8 mouse cellular contexts compared by ENCODE assay signal in the genomic region with DNA sequence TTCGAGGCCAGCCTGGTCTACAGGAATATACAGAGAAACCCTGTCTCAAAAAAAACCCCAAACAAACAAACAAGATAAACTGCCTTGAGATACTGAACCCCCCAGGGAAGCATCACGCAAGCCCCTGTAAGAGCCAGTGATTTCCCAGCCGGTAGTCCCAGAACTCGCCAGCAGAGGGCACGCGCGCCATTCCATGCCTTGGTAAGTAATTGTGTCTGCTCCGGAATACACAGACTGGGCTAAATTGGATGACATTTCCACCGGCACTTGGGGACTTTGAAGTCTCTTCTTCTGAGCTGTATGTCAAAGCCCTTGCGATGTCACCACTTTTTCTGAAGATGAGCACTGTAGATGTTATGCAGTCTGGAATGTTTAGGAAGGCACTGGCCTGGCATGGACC. TPM values are rescaled to one million over a fixed set of nuclear protein-coding genes. Genes with fewer than 3 reads are reported as not detected.
DNase-seq lines count a peak whose midpoint lies in the region; ATAC-seq and TF ChIP-seq lines count a peak whose summit lies in the region.

No protein-coding gene starts in this region.

- TF ChIP-seq EP300 in heart, postnatal 0 days (IDR thresholded peaks at IDR 0.05; ENCODE audit: low read depth), result no peak

- TF ChIP-seq POLR2A in lung, adult 2 months (IDR thresholded peaks at IDR 0.05; ENCODE audit: borderline replicate concordance, extremely low read depth, low read depth, low read length), result peak; percentile 19; the same call in 1 of the 2 replicates

- no peak overlapping the region for H3K4me2 ChIP-seq in heart, postnatal 0 days (ENCODE audit: low read depth, low read length)

- DNase-seq in CD8-positive naive resting alpha-beta T cell, adult 2 months (ENCODE audit: low read depth in 2 of 2, low spot score in 2 of 2), result peak; percentile 91 to 97
- DNase-seq in brain, embryonic 18.5 days (ENCODE audit: low read depth, low spot score), result peak; percentile 50
- DNase-seq in forebrain, embryonic 10.5 days (ENCODE audit: extremely low spot score, low spot score), result peak; percentile 88
- DNase-seq in heart, postnatal 0 days (ENCODE audit: low spot score), result peak; percentile 81
- peak; percentile 67 for DNase-seq in large intestine, adult 2 months (ENCODE audit: low read depth, low spot score)
- DNase-seq in lung, adult 2 months, result peak; percentile 94
- DNase-seq in testis, postnatal 10 days (ENCODE audit: low spot score), result peak; percentile 96

- no peak overlapping the region for H3K27ac ChIP-seq in forebrain, embryonic 10.5 days
- H3K27ac ChIP-seq in heart, postnatal 0 days (ENCODE audit: low read depth), result no peak overlapping the region

- H3K4me3 ChIP-seq in forebrain, embryonic 10.5 days, result no peak overlapping the region
- no peak overlapping the region for H3K4me3 ChIP-seq in heart, postnatal 0 days (ENCODE audit: low read depth, low read length)
- H3K4me3 ChIP-seq in lung, adult 2 months (replicated peaks; ENCODE audit: extremely low read depth, low read depth, low read length), result no peak overlapping the region

- H3K9ac ChIP-seq in heart, postnatal 0 days (replicated peaks; ENCODE audit: low read depth, low read length), result no peak overlapping the region

- no peaks in the 10 kb centered on the region for H3K9me3 ChIP-seq in forebrain, embryonic 10.5 days
- no peaks in the 10 kb centered on the region for H3K9me3 ChIP-seq in heart, postnatal 0 days (replicated peaks; ENCODE audit: control insufficient read depth, low read length)

- peaks cover 13% of the 10 kb centered on the region; the same call in 1 of the 2 replicates for H3K4me1 ChIP-seq in forebrain, embryonic 10.5 days
- peaks cover 9% of the 10 kb centered on the region; the same call in 1 of the 2 replicates for H3K4me1 ChIP-seq in heart, postnatal 0 days (ENCODE audit: control insufficient read depth, insufficient read depth)
- H3K4me1 ChIP-seq in lung, adult 2 months (ENCODE audit: control insufficient read depth, insufficient read depth, low read length), result peaks cover 4% of the 10 kb centered on the region; the same call in 1 of the 2 replicates

- peak; percentile 94 for TF ChIP-seq CTCF in heart, postnatal 0 days (IDR thresholded peaks at IDR 0.05; ENCODE audit: low read depth)
- peak; percentile 89 for TF ChIP-seq CTCF in lung, adult 2 months (IDR thresholded peaks at IDR 0.05; ENCODE audit: insufficient read depth, low read length)

- WGBS in forebrain, embryonic 10.5 days, result 3% methylated on average over 10 of the region's 10 CpGs
- WGBS in heart, postnatal 0 days, result under 1% methylated on average over 10 of the region's 10 CpGs
- under 1% methylated on average over 10 of the region's 10 CpGs for WGBS in large intestine, adult 2 months
- WGBS in lung, adult 2 months, result 1% methylated on average over 10 of the region's 10 CpGs

- H3K36me3 ChIP-seq in forebrain, embryonic 10.5 days (replicated peaks), result peaks cover 56% of the 10 kb centered on the region
- peaks cover 23% of the 10 kb centered on the region for H3K36me3 ChIP-seq in heart, postnatal 0 days (replicated peaks; ENCODE audit: control insufficient read depth, insufficient read depth, low read length)

- ATAC-seq in heart, postnatal 0 days (ENCODE audit: insufficient read depth, low read depth), result peak; percentile 33; the same call in 1 of the 2 replicates
- ATAC-seq in neutrophil, adult 5-6 weeks (ENCODE audit: extremely low read depth, insufficient number of reproducible peaks, low FRiP score, poor library complexity, severe bottlenecking), result peak; percentile 65

- no peaks in the 10 kb centered on the region for H3K27me3 ChIP-seq in forebrain, embryonic 10.5 days (ENCODE audit: poor library complexity, severe bottlenecking)
- no peaks in the 10 kb centered on the region for H3K27me3 ChIP-seq in heart, postnatal 0 days (ENCODE audit: control insufficient read depth, insufficient read depth, low read length)

RNA-seq across cellular contexts. Expression of gene Rcn3, which starts 12.2 kb away (rescaled TPM):
- polyA plus RNA-seq in forebrain, embryonic 10.5 days (2016; fragmentation: Nextera tagmentation; extraction: Ambion mirVana), result 101 and 113 TPM in 2 replicates
- 125 and 141 TPM in 2 replicates for total RNA-seq in heart, postnatal 0 days (2014; rRNA removed; ENCODE audit: low replicate concordance)
- 100 and 108 TPM in 2 replicates for polyA plus RNA-seq in heart, postnatal 0 days (2015; fragmentation: Nextera tagmentation; extraction: Ambion mirVana)
- polyA plus RNA-seq in large intestine, adult 2 months (2012; rRNA removed), result 44.3 and 48.6 TPM in 2 replicates
- polyA plus RNA-seq in lung, adult 2 months (2012; rRNA removed), result 172 and 174 TPM in 2 replicates
- 9.2 and 16.1 TPM in 2 replicates for total RNA-seq in neutrophil, adult 5-6 weeks (2017)

RNA-seq across cellular contexts. Expression of gene Prrg2, which starts 17.4 kb away (rescaled TPM):
- 16.5 and 17.7 TPM in 2 replicates for polyA plus RNA-seq in forebrain, embryonic 10.5 days (2016; fragmentation: Nextera tagmentation; extraction: Ambion mirVana)
- total RNA-seq in heart, postnatal 0 days (2014; rRNA removed; ENCODE audit: low replicate concordance), result 8.3 and 22.0 TPM in 2 replicates
- polyA plus RNA-seq in heart, postnatal 0 days (2015; fragmentation: Nextera tagmentation; extraction: Ambion mirVana), result 12.4 and 13.3 TPM in 2 replicates
- 77.3 and 92.5 TPM in 2 replicates for polyA plus RNA-seq in large intestine, adult 2 months (2012; rRNA removed)
- polyA plus RNA-seq in lung, adult 2 months (2012; rRNA removed), result 82.5 and 90.6 TPM in 2 replicates
- total RNA-seq in neutrophil, adult 5-6 weeks (2017), result 19.8 and 21.8 TPM in 2 replicates

RNA-seq across cellular contexts. Expression of gene Nosip, which starts 17.6 kb away (rescaled TPM):
- polyA plus RNA-seq in forebrain, embryonic 10.5 days (2016; fragmentation: Nextera tagmentation; extraction: Ambion mirVana), result 61.2 and 67.6 TPM in 2 replicates
- 21.5 and 73.9 TPM in 2 replicates for total RNA-seq in heart, postnatal 0 days (2014; rRNA removed; ENCODE audit: low replicate concordance)
- polyA plus RNA-seq in heart, postnatal 0 days (2015; fragmentation: Nextera tagmentation; extraction: Ambion mirVana), result 38.2 and 43.7 TPM in 2 replicates
- polyA plus RNA-seq in large intestine, adult 2 months (2012; rRNA removed), result 52.4 and 66.9 TPM in 2 replicates
- 86.5 and 102 TPM in 2 replicates for polyA plus RNA-seq in lung, adult 2 months (2012; rRNA removed)
- total RNA-seq in neutrophil, adult 5-6 weeks (2017), result 50.7 and 51.0 TPM in 2 replicates

RNA-seq across cellular contexts. Expression of gene Fcgrt, which starts 23.8 kb away (rescaled TPM):
- 5.5 and 5.9 TPM in 2 replicates for polyA plus RNA-seq in forebrain, embryonic 10.5 days (2016; fragmentation: Nextera tagmentation; extraction: Ambion mirVana)
- total RNA-seq in heart, postnatal 0 days (2014; rRNA removed; ENCODE audit: low replicate concordance), result 48.9 and 51.6 TPM in 2 replicates
- 59.5 and 67.9 TPM in 2 replicates for polyA plus RNA-seq in heart, postnatal 0 days (2015; fragmentation: Nextera tagmentation; extraction: Ambion mirVana)
- polyA plus RNA-seq in large intestine, adult 2 months (2012; rRNA removed), result 75.3 and 85.1 TPM in 2 replicates
- 112 and 120 TPM in 2 replicates for polyA plus RNA-seq in lung, adult 2 months (2012; rRNA removed)
- 29.6 and 32.2 TPM in 2 replicates for total RNA-seq in neutrophil, adult 5-6 weeks (2017)

RNA-seq across cellular contexts. Expression of gene Prr12, which starts 27.2 kb away (rescaled TPM):
- 11.9 and 12.7 TPM in 2 replicates for polyA plus RNA-seq in forebrain, embryonic 10.5 days (2016; fragmentation: Nextera tagmentation; extraction: Ambion mirVana)
- 5.4 and 12.5 TPM in 2 replicates for total RNA-seq in heart, postnatal 0 days (2014; rRNA removed; ENCODE audit: low replicate concordance)
- polyA plus RNA-seq in heart, postnatal 0 days (2015; fragmentation: Nextera tagmentation; extraction: Ambion mirVana), result 3.8 TPM in 2 replicates
- 5.4 and 6.2 TPM in 2 replicates for polyA plus RNA-seq in large intestine, adult 2 months (2012; rRNA removed)
- 11.1 and 15.9 TPM in 2 replicates for polyA plus RNA-seq in lung, adult 2 months (2012; rRNA removed)
- total RNA-seq in neutrophil, adult 5-6 weeks (2017), result 7.6 and 10.2 TPM in 2 replicates
